Mouse (Mus musculus) bone marrow macrophage, adult 2 months (primary cell): ENCODE results near the gene 2410015M20Rik.

Source experiments
- CTCF ChIP-seq: IDR thresholded peaks from 2 replicates; pipeline ENCODE4 v1.5.1; 2012; ENCODE audit warnings: low read depth, mild to moderate bottlenecking, low read length, moderate library complexity
- POLR2A ChIP-seq: IDR thresholded peaks from 2 replicates; pipeline ENCODE4 v1.6.1; 2012; ENCODE audit warnings: mild to moderate bottlenecking, low read depth, low read length, borderline replicate concordance

DNA sequence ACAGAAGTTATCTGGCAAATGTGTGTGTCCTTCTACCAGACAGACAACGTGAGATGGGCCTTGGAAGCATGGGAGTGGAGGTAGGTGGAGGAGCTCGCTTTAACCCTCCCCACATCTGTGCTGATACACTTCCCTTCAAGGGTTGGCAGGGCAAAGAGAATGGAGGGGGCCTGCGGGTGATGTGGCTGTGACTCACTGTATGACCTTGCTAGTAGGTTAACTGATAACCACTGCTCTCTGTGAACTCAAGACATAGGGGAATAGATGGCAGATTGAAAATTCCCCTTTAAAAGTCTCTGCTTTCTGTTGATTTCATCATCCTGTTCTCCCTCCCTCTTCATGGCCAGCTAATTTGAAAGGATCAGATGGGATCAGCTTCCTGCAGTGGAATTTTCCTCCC, 15.9 kb upstream of the 2410015M20Rik start:
- TF ChIP-seq CTCF (no peak), POLR2A (no peak)
